Mouse (Mus musculus) cerebellum, adult 2 months (tissue): ENCODE measurements around the gene Sppl3. TPM values are rescaled to one million over a fixed set of nuclear protein-coding genes. Genes with fewer than 3 reads are reported as not detected.

ENCODE experiments used
- DNase-seq, 2 experiments: peaks; one replicate each; pipeline ENCODE4 v3.0.0; 2021
- H3K27ac ChIP-seq: fragments of 200-500 bp; 2 replicates; pipeline ENCODE4 v1.5.1; 2012; ENCODE audit warnings: low read length, control low read depth, inconsistent platforms; ENCODE audit not compliant: insufficient read depth
- H3K27me3 ChIP-seq: fragments of 200-500 bp; 2 replicates; pipeline ENCODE4 v1.6.1; 2012; ENCODE audit warnings: inconsistent platforms, mild to moderate bottlenecking, low read length, moderate library complexity; ENCODE audit not compliant: control insufficient read depth, insufficient read depth
- H3K4me1 ChIP-seq: fragments of 200-500 bp; 2 replicates; pipeline ENCODE4 v1.6.1; 2011; ENCODE audit warnings: low read length; ENCODE audit not compliant: control insufficient read depth, insufficient read depth
- H3K4me3 ChIP-seq: fragments of 200-500 bp; replicated peaks from 2 replicates; pipeline ENCODE3; 2011; ENCODE audit warnings: mild to moderate bottlenecking, low read depth, low read length, control low read depth; ENCODE audit not compliant: insufficient read depth
- CTCF ChIP-seq: fragments of 200-500 bp; IDR thresholded peaks from 2 replicates; pipeline ENCODE4 v1.5.1; 2011; ENCODE audit warnings: low read depth, mild to moderate bottlenecking, control low read depth, low read length, moderate library complexity, borderline replicate concordance; ENCODE audit not compliant: insufficient read depth
- POLR2A ChIP-seq: fragments of 200-500 bp; IDR thresholded peaks from 2 replicates; pipeline ENCODE4 v1.6.1; 2011; ENCODE audit warnings: low read length, control low read depth, borderline replicate concordance; ENCODE audit not compliant: insufficient read depth
- WGBS: fragments of 180-500 bp; shearing (Covaris S2); methylation state at CpG from one replicate; pipeline ENCODE4 v1.1.7; 2018; 5-methylcytosine and 5-hydroxymethylcytosine counted together
- polyA plus RNA-seq: library from polyadenylated mRNA; depleted of rRNA; stranded (reverse); fragments of >200 nt; gene quantifications from 2 replicates; pipeline ENCODE4 v1.2.3, GENCODE M21; 2012

Gene Sppl3
- polyA plus RNA-seq, 1 experiment, result 64.2 TPM

DNA sequence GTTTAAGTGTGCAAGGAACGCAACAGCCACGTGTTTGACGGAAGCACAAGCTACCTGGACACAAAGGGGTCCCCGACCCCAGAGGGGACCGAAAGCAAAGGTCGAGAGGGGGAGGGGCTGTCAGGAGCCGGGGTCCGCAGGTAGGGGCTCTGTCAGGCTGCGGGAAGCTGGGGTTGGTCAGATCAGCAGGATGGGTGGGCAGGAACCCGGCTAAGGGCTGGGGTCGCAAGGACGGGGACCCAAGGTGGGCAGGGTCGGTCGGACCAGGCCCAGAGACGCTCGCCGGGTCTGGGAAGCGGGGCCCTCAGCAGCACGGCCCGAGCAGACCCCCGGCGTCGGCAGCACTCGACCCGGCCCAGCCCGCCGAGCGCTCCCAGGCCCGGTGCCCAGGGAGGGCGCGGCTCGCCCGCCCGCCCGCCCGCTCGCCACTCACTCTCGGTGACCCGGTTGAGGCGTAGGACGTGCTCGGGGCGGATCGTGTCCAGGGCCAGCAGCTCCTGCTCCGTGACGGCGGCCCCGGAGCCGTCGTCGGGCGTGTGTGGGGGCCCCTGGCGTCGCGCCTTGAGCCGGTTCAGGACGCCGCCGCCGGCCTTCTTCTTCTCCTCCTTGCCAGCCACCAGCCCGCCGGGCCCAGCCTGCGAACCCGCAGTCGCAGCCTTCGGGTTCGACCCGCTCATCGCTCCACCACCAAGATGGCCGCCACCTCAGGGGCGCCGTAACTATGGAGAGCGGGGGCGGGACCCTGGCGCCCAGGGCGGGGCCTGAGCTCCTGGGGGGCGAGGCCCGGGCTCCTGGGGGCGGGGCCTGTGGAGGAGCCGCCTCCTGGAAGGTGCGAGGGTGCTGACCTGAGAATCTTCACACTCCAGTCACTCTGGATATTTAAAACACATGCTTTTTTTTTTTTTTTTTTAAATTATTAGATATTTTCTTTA is 123.6 kb downstream of the Sppl3 start, which contains the start of gene Unc119b:
TSS of gene Unc119b (minus strand) at position 742 of the 932 bp plus-strand sequence.
- H3K27ac ChIP-seq, result 0 out of 2 replicates have a peak within 1 kb of the TSS, but pooled peaks have one; percentile 8
- under 1% methylated on average over 75 of the region's 81 CpGs for WGBS
- H3K4me1 ChIP-seq, result peaks cover 8% of the 10 kb centered on the region
- TF ChIP-seq POLR2A (peak; percentile 53; the same call in 1 of the 2 replicates), CTCF (no peak)
- peak; percentile 88 to 91 for DNase-seq
- peak within 1 kb of the TSS; percentile 81 for H3K4me3 ChIP-seq
- no peaks in the 10 kb centered on the region for H3K27me3 ChIP-seq

DNA sequence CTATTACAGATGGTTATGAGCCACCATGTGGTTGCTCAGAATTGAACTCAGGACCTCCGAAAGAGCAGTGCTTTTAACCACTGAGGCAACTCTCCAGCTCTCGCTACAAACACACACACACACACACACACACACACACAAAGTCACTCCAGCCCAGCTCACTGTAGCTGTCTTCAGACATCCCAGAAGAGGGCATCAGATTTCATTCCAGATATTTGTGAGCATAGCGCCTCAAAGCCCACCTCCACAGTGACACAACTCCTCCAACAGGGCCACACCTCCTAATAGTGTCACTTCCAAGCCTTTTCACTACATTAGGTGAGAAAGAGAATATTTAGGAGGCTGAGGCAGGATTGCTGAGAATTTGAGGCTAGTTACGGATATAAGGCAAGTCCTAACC is 128.2 kb downstream of the Sppl3 start:
- WGBS, result 86% methylated on average over 4 of the region's 4 CpGs
- no peak for DNase-seq
- Histone ChIP-seq H3K27ac (no peak overlapping the region), H3K27me3 (no peaks in the 10 kb centered on the region), H3K4me1 (peaks cover 13% of the 10 kb centered on the region), H3K4me3 (no peak overlapping the region)
- TF ChIP-seq POLR2A (no peak), CTCF (no peak)

GRCm38 (mm10) chr5:115140726-115141125 is 129.8 kb downstream of the Sppl3 start:
- TF ChIP-seq POLR2A (no peak), CTCF (no peak)
- no peak overlapping the region for H3K4me3 ChIP-seq
- no peaks in the 10 kb centered on the region for H3K27me3 ChIP-seq
- no peak for DNase-seq
- 70% methylated on average over 3 of the region's 3 CpGs for WGBS
- H3K4me1 ChIP-seq, result peaks cover 15% of the 10 kb centered on the region
- H3K27ac ChIP-seq, result no peak overlapping the region

GRCm38 (mm10) chr5:115142166-115142697 is 131.3 kb downstream of the Sppl3 start:
- 85% methylated on average over 9 of the region's 9 CpGs for WGBS
- TF ChIP-seq CTCF (no peak), POLR2A (no peak)
- no peak overlapping the region for H3K27ac ChIP-seq
- H3K27me3 ChIP-seq, result no peaks in the 10 kb centered on the region
- H3K4me1 ChIP-seq, result peaks cover 15% of the 10 kb centered on the region
- no peak overlapping the region for H3K4me3 ChIP-seq
- no peak for DNase-seq

- peaks cover 15% of the 10 kb centered on the region for H3K4me1 ChIP-seq
- no peak for TF ChIP-seq POLR2A
- no peak for TF ChIP-seq CTCF
- peak; percentile 53 to 58 for DNase-seq
- H3K27me3 ChIP-seq, result no peaks in the 10 kb centered on the region
- peak overlapping the region; percentile 4; the same call in 1 of the 2 replicates for H3K27ac ChIP-seq
- WGBS, result 8% methylated on average over 10 of the region's 10 CpGs
- no peak overlapping the region for H3K4me3 ChIP-seq
Observed at GRCm38 (mm10) chr5:115143552-115143951, 132.6 kb downstream of the Sppl3 start.

DNA sequence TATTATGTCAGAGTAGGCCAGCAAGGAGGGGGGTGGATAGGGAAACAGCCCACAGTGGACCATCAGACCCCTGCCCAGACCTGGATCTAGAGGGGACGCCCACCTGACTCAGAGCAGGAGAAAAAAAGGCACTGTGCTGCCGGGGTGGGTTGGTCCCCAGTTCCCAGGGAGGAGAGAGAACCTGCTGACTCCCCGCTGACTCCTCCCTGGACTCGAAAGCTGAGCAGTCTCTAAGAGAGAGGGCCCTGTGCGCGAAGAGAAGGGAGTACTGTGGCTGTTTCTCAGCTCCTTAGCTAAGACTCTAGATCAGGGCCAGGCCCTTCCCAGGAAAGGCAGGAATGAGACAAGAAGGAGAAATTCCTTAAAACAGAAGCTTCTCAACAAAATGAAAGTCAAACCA is 133.5 kb downstream of the Sppl3 start:
- TF ChIP-seq CTCF (no peak), POLR2A (no peak)
- Histone ChIP-seq H3K4me3 (no peak overlapping the region), H3K27ac (no peak overlapping the region), H3K4me1 (peaks cover 15% of the 10 kb centered on the region), H3K27me3 (no peaks in the 10 kb centered on the region)
- 75% methylated on average over 6 of the region's 6 CpGs for WGBS
- DNase-seq, result no peak

DNA sequence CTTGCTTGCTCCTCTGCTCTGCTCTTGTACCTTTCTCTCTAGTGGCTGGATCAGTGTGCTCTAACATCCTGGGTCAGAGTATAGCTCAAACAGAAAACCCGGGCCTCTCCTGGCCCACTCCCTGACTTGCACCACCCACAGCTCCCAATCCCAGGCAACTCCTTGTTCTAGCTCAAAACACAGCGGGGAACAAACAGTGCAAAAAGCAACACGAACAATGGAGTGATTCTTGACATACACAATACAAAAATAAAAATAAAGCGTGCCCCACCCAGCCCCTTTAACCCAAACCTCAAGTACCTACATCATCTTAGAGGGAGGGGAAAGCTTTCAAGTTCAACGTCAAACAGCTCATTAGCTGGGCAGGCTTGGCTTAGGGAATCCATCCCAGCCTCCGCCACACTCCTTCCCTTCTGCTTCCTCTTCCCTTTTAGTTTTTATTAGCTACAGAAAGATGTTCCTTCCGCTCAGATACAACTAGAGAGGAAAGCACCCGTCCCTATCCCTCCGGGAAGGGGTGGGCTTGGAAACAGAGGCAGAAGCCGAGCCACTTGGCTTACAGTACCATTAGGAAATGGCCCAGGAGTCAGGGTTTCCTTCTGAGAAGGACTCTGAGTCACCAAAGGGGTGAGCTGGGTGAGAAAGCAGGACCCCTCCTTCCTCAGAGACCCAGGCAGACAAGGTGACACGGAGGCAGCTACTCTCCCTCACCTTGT is 134.5 kb downstream of the Sppl3 start:
- Histone ChIP-seq H3K4me3 (no peak overlapping the region), H3K27ac (no peak overlapping the region), H3K4me1 (peaks cover 15% of the 10 kb centered on the region), H3K27me3 (no peaks in the 10 kb centered on the region)
- whole genome bisulfite sequencing, result 71% methylated on average over 11 of the region's 11 CpGs
- TF ChIP-seq CTCF, result no peak
- TF ChIP-seq POLR2A, result no peak
- no peak for DNase-seq
